Comparison of ENCODE assay signal across 30 mouse cellular contexts in the genomic region with DNA sequence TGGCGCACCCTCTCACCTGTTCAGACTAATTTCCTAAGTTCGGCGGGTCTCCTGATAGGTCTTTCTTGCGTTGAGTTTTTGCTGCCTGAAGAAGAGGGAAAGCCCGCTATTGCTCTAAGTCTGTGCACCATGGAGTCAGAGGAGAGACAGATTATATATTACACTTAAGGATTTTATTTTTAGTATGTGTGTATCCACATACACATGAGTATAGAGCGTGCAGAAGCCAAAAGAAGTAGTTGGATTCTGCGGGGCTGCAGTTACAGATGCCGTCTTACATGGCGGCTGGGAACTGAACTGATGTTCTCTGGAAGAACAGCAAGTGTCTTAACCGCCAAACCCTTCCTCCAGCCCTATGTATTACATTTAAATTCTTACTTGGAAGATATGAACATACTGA. TPM values are rescaled to one million over a fixed set of nuclear protein-coding genes. Genes with fewer than 3 reads are reported as not detected.
"Had no signal": no experiment of that assay in that cellular context is flagged by ENCODE, and none has a peak within 500 bp of the region (broad histone marks: within the 10 kb centered on the region; RNA-seq: fewer than 3 reads in every experiment).

No protein-coding gene starts in this region.

- H3K9me3 ChIP-seq: heart, embryonic 13.5 days; heart, embryonic 15.5 days; hindbrain, embryonic 13.5 days; hindbrain, embryonic 15.5 days; kidney, embryonic 15.5 days; limb, embryonic 10.5 days; limb, embryonic 12.5 days; liver, embryonic 13.5 days; liver, embryonic 15.5 days had no signal

- H3K4me2 ChIP-seq: heart, embryonic 11.5 days; heart, embryonic 13.5 days; heart, embryonic 15.5 days; hindbrain, embryonic 13.5 days; hindbrain, embryonic 15.5 days; kidney, embryonic 15.5 days; limb, embryonic 12.5 days; liver, embryonic 11.5 days; liver, embryonic 13.5 days; liver, embryonic 15.5 days had no signal

- ATAC-seq: inflammation-experienced regulatory T-cells, adult 6 months; intestine, embryonic 16.5 days; liver, postnatal 0 days had no signal

- H3K4me3 ChIP-seq: heart, embryonic 13.5 days; heart, embryonic 15.5 days; hindbrain, embryonic 13.5 days; hindbrain, embryonic 15.5 days; kidney, embryonic 15.5 days; layer of hippocampus, adult 2 months; limb, embryonic 10.5 days; limb, embryonic 12.5 days; liver, embryonic 13.5 days; liver, embryonic 15.5 days had no signal

- H3K27me3 ChIP-seq: heart, embryonic 13.5 days; heart, embryonic 15.5 days; hindbrain, embryonic 13.5 days; hindbrain, embryonic 15.5 days; kidney, embryonic 15.5 days; limb, embryonic 12.5 days; liver, embryonic 13.5 days; liver, embryonic 15.5 days had no signal

- DNase-seq: gastrocnemius, postnatal 14 days; gastrocnemius, postnatal 36 days; heart, adult 18-20 months; heart, postnatal 14 days; heart, postnatal 36 days; kidney, adult 11 months; kidney, adult 2 months; kidney, adult 9 months; kidney, postnatal 14 days; kidney, postnatal 36 days; layer of hippocampus, postnatal 36 days; liver; liver, embryonic 13.5 days; liver, postnatal 0 days; lung, adult 2 months had no signal

- H3K9ac ChIP-seq: heart, embryonic 13.5 days; heart, embryonic 15.5 days; hindbrain, embryonic 13.5 days; hindbrain, embryonic 15.5 days; kidney, embryonic 15.5 days; limb, embryonic 12.5 days; liver, embryonic 13.5 days; liver, embryonic 15.5 days; liver, postnatal 0 days had no signal

- H3K36me3 ChIP-seq: heart, embryonic 13.5 days; heart, embryonic 15.5 days; hindbrain, embryonic 13.5 days; hindbrain, embryonic 15.5 days; kidney, embryonic 15.5 days; limb, embryonic 10.5 days; limb, embryonic 12.5 days; liver, embryonic 13.5 days; liver, embryonic 15.5 days had no signal

- H3K27ac ChIP-seq: heart, embryonic 13.5 days; heart, embryonic 15.5 days; hindbrain, embryonic 13.5 days; hindbrain, embryonic 15.5 days; kidney, embryonic 15.5 days; kidney, postnatal 0 days; layer of hippocampus, adult 2 months; limb, embryonic 10.5 days; limb, embryonic 12.5 days; liver, embryonic 13.5 days; liver, embryonic 15.5 days had no signal

- H3K4me1 ChIP-seq: heart, embryonic 15.5 days; hindbrain, embryonic 13.5 days; hindbrain, embryonic 15.5 days; kidney, embryonic 15.5 days; limb, embryonic 10.5 days; limb, embryonic 12.5 days; liver, embryonic 13.5 days; liver, embryonic 15.5 days had no signal

RNA-seq across cellular contexts. Expression of gene Rgs6, which starts 52.3 kb away (rescaled TPM):
- total RNA-seq: hematopoietic stem cell, adult 5-6 weeks had no signal
- polyA plus RNA-seq: inflammation-experienced regulatory T-cells, adult 6 months; limb, embryonic 10.5 days had no signal
